Mouse (Mus musculus): ENCODE measurements around the gene Nkain1. TPM values are rescaled to one million over a fixed set of nuclear protein-coding genes. Genes with fewer than 3 reads are reported as not detected.

Nkain1 gene
- total RNA-seq, 1 experiment, result 20.1 TPM

- Histone ChIP-seq H3K4me3 (ENCODE audit: insufficient read depth in 1 of 2, low read depth in 1 of 2, low read length in 2 of 2, poor library complexity in 1 of 2, severe bottlenecking in 1 of 2) (no peak overlapping the region), H3K36me3 (ENCODE audit: control insufficient read depth, insufficient read depth, low read length, poor library complexity, severe bottlenecking) (no peaks in the 10 kb centered on the region; the same call in 1 of the 2 replicates), H3K27ac (ENCODE audit: insufficient read depth, low read depth, low read length, poor library complexity, severe bottlenecking) (no peak overlapping the region), H3K9me3 (ENCODE audit: control insufficient read depth, insufficient read depth, low read depth, low read length) (no peaks in the 10 kb centered on the region), H3K9ac (ENCODE audit: insufficient read depth, low read depth, low read length, poor library complexity, severe bottlenecking) (no peak overlapping the region), H3K4me1 (ENCODE audit: control insufficient read depth in 2 of 2, insufficient read depth in 2 of 2, low read length in 2 of 2, poor library complexity in 1 of 2) (peaks cover 8 to 31% of the 10 kb centered on the region in 2 experiments)
- no peak for DNase-seq (ENCODE audit: low read depth, low spot score)
- in situ Hi-C loops (cut with MboI; ENCODE audit: low sequenced_read_pairs in 2 of 2, unreplicated experiment in 2 of 2), result no loop called here
- TF ChIP-seq ZC3H11A (IDR thresholded peaks at IDR 0.05; ENCODE audit: borderline replicate concordance, low read depth, low read length), result no peak
- TF ChIP-seq MAFK (IDR thresholded peaks at IDR 0.05; ENCODE audit: insufficient read depth, low read depth, low read length), result no peak
- TF ChIP-seq CHD2 (IDR thresholded peaks at IDR 0.05; ENCODE audit: low read depth, low read length), result no peak
- TF ChIP-seq ZNF384 (IDR thresholded peaks at IDR 0.05; ENCODE audit: low read depth, low read length), result no peak
- TF ChIP-seq HCFC1 (IDR thresholded peaks at IDR 0.05; ENCODE audit: borderline replicate concordance, insufficient read depth, low read length), result no peak
Measured at GRCm38 (mm10) chr4:130556992-130557391, 17.0 kb downstream of the Nkain1 start.

- Histone ChIP-seq H3K36me3 (ENCODE audit: control insufficient read depth, insufficient read depth, low read length, poor library complexity, severe bottlenecking) (no peaks in the 10 kb centered on the region; the same call in 1 of the 2 replicates), H3K27ac (ENCODE audit: insufficient read depth, low read depth, low read length, poor library complexity, severe bottlenecking) (no peak overlapping the region), H3K4me1 (ENCODE audit: control insufficient read depth in 2 of 2, insufficient read depth in 2 of 2, low read length in 2 of 2, poor library complexity in 1 of 2) (peaks cover 8 to 31% of the 10 kb centered on the region in 2 experiments), H3K9ac (ENCODE audit: insufficient read depth, low read depth, low read length, poor library complexity, severe bottlenecking) (no peak overlapping the region), H3K4me3 (ENCODE audit: insufficient read depth in 1 of 2, low read depth in 1 of 2, low read length in 2 of 2, poor library complexity in 1 of 2, severe bottlenecking in 1 of 2) (no peak overlapping the region), H3K9me3 (ENCODE audit: control insufficient read depth, insufficient read depth, low read depth, low read length) (no peaks in the 10 kb centered on the region)
- no peak for TF ChIP-seq HCFC1 (IDR thresholded peaks at IDR 0.05; ENCODE audit: borderline replicate concordance, insufficient read depth, low read length)
- TF ChIP-seq CHD2 (IDR thresholded peaks at IDR 0.05; ENCODE audit: low read depth, low read length), result no peak
- no peak for TF ChIP-seq ZNF384 (IDR thresholded peaks at IDR 0.05; ENCODE audit: low read depth, low read length)
- TF ChIP-seq ZC3H11A (IDR thresholded peaks at IDR 0.05; ENCODE audit: borderline replicate concordance, low read depth, low read length), result no peak
- no peak for TF ChIP-seq MAFK (IDR thresholded peaks at IDR 0.05; ENCODE audit: insufficient read depth, low read depth, low read length)
- peak; percentile 65 for DNase-seq (ENCODE audit: low read depth, low spot score)
- in situ Hi-C loops (cut with MboI; ENCODE audit: low sequenced_read_pairs in 2 of 2, unreplicated experiment in 2 of 2), result no loop called here
Measured at GRCm38 (mm10) chr4:130556224-130556623, 17.7 kb downstream of the Nkain1 start.

GRCm38 (mm10) chr4:130553121-130553448 is 20.9 kb downstream of the Nkain1 start:
- Histone ChIP-seq H3K36me3 (ENCODE audit: control insufficient read depth, insufficient read depth, low read length, poor library complexity, severe bottlenecking) (no peaks in the 10 kb centered on the region; the same call in 1 of the 2 replicates), H3K27ac (ENCODE audit: insufficient read depth, low read depth, low read length, poor library complexity, severe bottlenecking) (no peak overlapping the region), H3K4me3 (ENCODE audit: insufficient read depth in 1 of 2, low read depth in 1 of 2, low read length in 2 of 2, poor library complexity in 1 of 2, severe bottlenecking in 1 of 2) (no peak overlapping the region), H3K9me3 (ENCODE audit: control insufficient read depth, insufficient read depth, low read depth, low read length) (no peaks in the 10 kb centered on the region), H3K9ac (ENCODE audit: insufficient read depth, low read depth, low read length, poor library complexity, severe bottlenecking) (no peak overlapping the region), H3K4me1 (ENCODE audit: control insufficient read depth in 2 of 2, insufficient read depth in 2 of 2, low read length in 2 of 2, poor library complexity in 1 of 2) (peaks cover 8 to 20% of the 10 kb centered on the region in 2 experiments)
- in situ Hi-C loops (cut with MboI; ENCODE audit: low sequenced_read_pairs in 2 of 2, unreplicated experiment in 2 of 2), result no loop called here
- no peak for DNase-seq (ENCODE audit: low read depth, low spot score)
- TF ChIP-seq ZC3H11A (IDR thresholded peaks at IDR 0.05; ENCODE audit: borderline replicate concordance, low read depth, low read length) (no peak), ZNF384 (IDR thresholded peaks at IDR 0.05; ENCODE audit: low read depth, low read length) (no peak), HCFC1 (IDR thresholded peaks at IDR 0.05; ENCODE audit: borderline replicate concordance, insufficient read depth, low read length) (no peak), MAFK (IDR thresholded peaks at IDR 0.05; ENCODE audit: insufficient read depth, low read depth, low read length) (no peak), CHD2 (IDR thresholded peaks at IDR 0.05; ENCODE audit: low read depth, low read length) (no peak)

GRCm38 (mm10) chr4:130552312-130553120 is 21.5 kb downstream of the Nkain1 start:
- Histone ChIP-seq H3K4me1 (ENCODE audit: control insufficient read depth in 2 of 2, insufficient read depth in 2 of 2, low read length in 2 of 2, poor library complexity in 1 of 2) (peaks cover 8 to 15% of the 10 kb centered on the region in 2 experiments; a peak in 3 of 4 replicates), H3K27ac (ENCODE audit: insufficient read depth, low read depth, low read length, poor library complexity, severe bottlenecking) (no peak overlapping the region)
- DNase-seq (ENCODE audit: low read depth, low spot score), result no peak

More at GRCm38 (mm10) chr4:130552312-130553120, 21.5 kb downstream of the Nkain1 start:
- TF ChIP-seq ZNF384 (IDR thresholded peaks at IDR 0.05; ENCODE audit: low read depth, low read length) (no peak), HCFC1 (IDR thresholded peaks at IDR 0.05; ENCODE audit: borderline replicate concordance, insufficient read depth, low read length) (no peak), MAFK (IDR thresholded peaks at IDR 0.05; ENCODE audit: insufficient read depth, low read depth, low read length) (no peak), CHD2 (IDR thresholded peaks at IDR 0.05; ENCODE audit: low read depth, low read length) (no peak), ZC3H11A (IDR thresholded peaks at IDR 0.05; ENCODE audit: borderline replicate concordance, low read depth, low read length) (no peak)
- H3K36me3 ChIP-seq (ENCODE audit: control insufficient read depth, insufficient read depth, low read length, poor library complexity, severe bottlenecking), result no peaks in the 10 kb centered on the region
- in situ Hi-C loops (cut with MboI; ENCODE audit: low sequenced_read_pairs in 2 of 2, unreplicated experiment in 2 of 2), result no loop called here
- no peak overlapping the region for H3K4me3 ChIP-seq (ENCODE audit: insufficient read depth in 1 of 2, low read depth in 1 of 2, low read length in 2 of 2, poor library complexity in 1 of 2, severe bottlenecking in 1 of 2)
- H3K9me3 ChIP-seq (ENCODE audit: control insufficient read depth, insufficient read depth, low read depth, low read length), result no peaks in the 10 kb centered on the region
- no peak overlapping the region for H3K9ac ChIP-seq (ENCODE audit: insufficient read depth, low read depth, low read length, poor library complexity, severe bottlenecking)

Data from ES-E14 (cell line).